Mouse (Mus musculus) hindbrain, embryonic 10.5 days (tissue): ENCODE data around the gene Adamts3. TPM values are rescaled to one million over a fixed set of nuclear protein-coding genes. Genes with fewer than 3 reads are reported as not detected.

Experiments used
- DNase-seq: peaks from one replicate; pipeline ENCODE4 v3.0.0-alpha.2; 2017; ENCODE audit warnings: low spot score
- H3K27ac ChIP-seq: fragments of 300-500 bp; sonication (generic); 2 replicates; pipeline ENCODE4 v1.5.1; 2016; ENCODE audit warnings: mild to moderate bottlenecking, moderate library complexity
- H3K27me3 ChIP-seq: fragments of 300-500 bp; sonication (generic); 2 replicates; pipeline ENCODE4 v1.6.1; 2016; ENCODE audit warnings: mild to moderate bottlenecking; ENCODE audit not compliant: poor library complexity, insufficient read depth, severe bottlenecking
- H3K36me3 ChIP-seq: fragments of 300-500 bp; sonication (generic); 2 replicates; pipeline ENCODE4 v1.6.1; 2016; ENCODE audit warnings: mild to moderate bottlenecking, moderate library complexity
- H3K4me1 ChIP-seq: fragments of 300-500 bp; sonication (generic); replicated peaks from 2 replicates; pipeline ENCODE4 v1.6.1; 2016; ENCODE audit warnings: mild to moderate bottlenecking
- H3K4me3 ChIP-seq: fragments of 300-500 bp; sonication (generic); 2 replicates; pipeline ENCODE4 v1.5.1; 2016; ENCODE audit warnings: mild to moderate bottlenecking, moderate library complexity
- H3K9me3 ChIP-seq: fragments of 300-500 bp; sonication (generic); 2 replicates; pipeline ENCODE4 v1.6.1; 2016; ENCODE audit warnings: mild to moderate bottlenecking, moderate library complexity
- WGBS: fragments of 180-500 bp; shearing (Covaris S2); methylation state at CpG from one replicate; pipeline ENCODE4 v1.1.7; 2016; 5-methylcytosine and 5-hydroxymethylcytosine counted together
- polyA plus RNA-seq: library from polyadenylated mRNA; unstranded; fragments of >200 nt; fragmentation: Nextera tagmentation; extraction: Ambion mirVana; gene quantifications from 2 replicates; pipeline ENCODE4 v1.2.1, GENCODE M21; 2016

Gene Adamts3
- polyA plus RNA-seq, 1 experiment from 2014 or later, result 4.3 TPM

GRCm38 (mm10) chr5:89881425-89881824 lies 1.7 kb downstream of the Adamts3 start:
- peaks cover 3% of the 10 kb centered on the region; the same call in 1 of the 2 replicates for H3K36me3 ChIP-seq
- DNase-seq, result no peak
- H3K9me3 ChIP-seq, result peaks cover 6% of the 10 kb centered on the region
- peak overlapping the region; percentile 79; the same call in 1 of the 2 replicates for H3K4me3 ChIP-seq
- no peak overlapping the region for H3K27ac ChIP-seq
- WGBS, result 34% methylated on average over 4 of the region's 4 CpGs
- peaks cover 19% of the 10 kb centered on the region for H3K4me1 ChIP-seq
- peaks cover 17% of the 10 kb centered on the region; the same call in 1 of the 2 replicates for H3K27me3 ChIP-seq

- H3K9me3 ChIP-seq, result peaks cover 6% of the 10 kb centered on the region
- no peak overlapping the region for H3K27ac ChIP-seq
- no peak for DNase-seq
- peaks cover 18% of the 10 kb centered on the region for H3K4me1 ChIP-seq
- H3K27me3 ChIP-seq, result peaks cover 8% of the 10 kb centered on the region; the same call in 1 of the 2 replicates
- no peak overlapping the region for H3K4me3 ChIP-seq
- peaks cover 3% of the 10 kb centered on the region; the same call in 1 of the 2 replicates for H3K36me3 ChIP-seq
- WGBS, result 91% methylated on average over 11 of the region's 11 CpGs
These were observed 4.2 kb downstream of the Adamts3 start for GRCm38 (mm10) chr5:89878866-89879392.

DNA sequence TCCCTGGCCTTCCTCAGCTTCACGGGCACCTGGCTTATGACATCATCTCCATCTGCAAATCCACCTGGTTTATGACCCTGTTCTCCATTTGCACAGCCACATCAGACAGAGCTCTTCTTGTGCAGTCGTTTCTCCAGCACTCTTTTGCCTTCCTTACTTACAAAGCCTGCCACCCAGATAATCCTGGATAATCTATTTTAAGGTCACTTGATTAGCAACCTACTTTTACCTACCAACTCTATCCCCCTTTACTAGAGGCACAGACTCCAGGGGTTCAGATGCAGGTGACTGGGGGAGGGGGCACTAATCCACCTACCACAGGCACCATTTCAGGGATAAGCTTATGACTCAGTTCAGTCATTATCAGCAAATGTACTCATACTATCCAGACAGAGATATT lies 10.5 kb downstream of the Adamts3 start:
- no peaks in the 10 kb centered on the region for H3K36me3 ChIP-seq
- H3K27me3 ChIP-seq, result no peaks in the 10 kb centered on the region
- no peaks in the 10 kb centered on the region for H3K9me3 ChIP-seq
- DNase-seq, result no peak
- no peak overlapping the region for H3K27ac ChIP-seq
- WGBS, result 61% methylated on average over 2 of the region's 2 CpGs
- no peak overlapping the region for H3K4me3 ChIP-seq
- no peaks in the 10 kb centered on the region for H3K4me1 ChIP-seq

DNA sequence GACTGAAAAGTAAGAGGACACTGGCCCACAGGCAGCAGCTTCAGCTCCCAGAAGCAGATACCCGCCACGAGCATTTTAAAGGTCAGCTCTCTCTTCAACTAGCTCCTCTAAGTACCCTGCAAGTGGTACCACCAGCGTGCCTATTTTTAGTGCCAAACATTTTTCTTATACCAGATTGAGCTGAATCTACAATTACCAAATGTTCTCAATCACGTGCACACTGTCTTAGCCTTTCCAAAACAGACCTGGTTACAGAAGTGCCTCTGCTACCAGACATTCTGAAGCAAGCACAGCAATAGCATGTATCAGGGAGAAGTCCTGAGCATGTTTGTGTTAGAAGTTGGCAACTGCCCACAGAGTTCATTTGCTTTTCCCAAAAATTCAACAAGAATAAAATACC lies 23.5 kb downstream of the Adamts3 start:
- DNase-seq, result no peak
- no peak overlapping the region for H3K4me3 ChIP-seq
- no peaks in the 10 kb centered on the region for H3K27me3 ChIP-seq
- no peaks in the 10 kb centered on the region for H3K4me1 ChIP-seq
- H3K36me3 ChIP-seq, result no peaks in the 10 kb centered on the region
- H3K9me3 ChIP-seq, result no peaks in the 10 kb centered on the region
- no peak overlapping the region for H3K27ac ChIP-seq
- 85% methylated on average over 4 of the region's 4 CpGs for WGBS

DNA sequence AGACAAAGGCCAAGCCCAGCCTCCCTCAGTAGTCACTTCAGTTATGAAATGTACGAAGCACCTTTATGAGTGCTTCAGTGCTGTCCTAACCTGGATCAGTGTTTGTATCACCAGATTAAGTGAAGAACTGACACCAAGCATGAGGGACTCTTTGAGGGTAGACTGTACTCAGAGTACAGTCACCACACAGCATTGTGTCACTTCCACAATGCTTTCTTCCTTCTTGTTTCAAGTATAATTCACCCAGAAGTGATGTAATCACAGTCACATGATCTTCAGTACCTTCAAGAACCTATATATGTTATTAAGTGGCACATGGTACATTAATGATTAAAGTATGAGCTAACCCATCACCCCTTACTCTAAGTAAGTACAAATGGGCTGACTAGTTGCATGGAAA lies 24.3 kb downstream of the Adamts3 start:
- H3K4me1 ChIP-seq, result no peaks in the 10 kb centered on the region
- 98% methylated on average over 1 of the region's 1 CpGs for WGBS
- H3K27me3 ChIP-seq, result no peaks in the 10 kb centered on the region
- no peaks in the 10 kb centered on the region for H3K36me3 ChIP-seq
- DNase-seq, result no peak
- no peak overlapping the region for H3K4me3 ChIP-seq
- H3K27ac ChIP-seq, result no peak overlapping the region
- H3K9me3 ChIP-seq, result no peaks in the 10 kb centered on the region

DNA sequence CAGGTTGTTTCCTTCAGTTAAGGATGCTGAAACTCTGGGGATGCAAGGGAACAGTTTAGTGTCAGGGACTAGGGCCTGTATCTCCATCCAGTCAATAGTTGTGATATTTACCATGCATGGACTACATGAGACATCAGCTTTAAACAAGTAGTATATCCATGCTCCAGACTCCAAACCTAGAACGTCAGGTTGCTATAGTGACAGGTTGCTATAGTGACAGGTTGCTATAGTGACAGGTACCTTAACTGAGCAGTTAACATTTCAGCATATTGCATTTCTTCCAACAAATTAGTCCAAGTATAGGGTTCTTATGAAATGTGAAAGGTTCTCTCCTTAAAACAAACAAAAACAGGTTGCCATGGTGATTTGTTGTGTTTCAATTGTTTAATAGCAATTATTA lies 36.6 kb downstream of the Adamts3 start:
- Histone ChIP-seq H3K27me3 (no peaks in the 10 kb centered on the region), H3K4me3 (no peak overlapping the region), H3K4me1 (no peaks in the 10 kb centered on the region), H3K9me3 (no peaks in the 10 kb centered on the region), H3K27ac (no peak overlapping the region), H3K36me3 (no peaks in the 10 kb centered on the region)
- WGBS, result 61% methylated on average over 1 of the region's 1 CpGs
- DNase-seq, result no peak

DNA sequence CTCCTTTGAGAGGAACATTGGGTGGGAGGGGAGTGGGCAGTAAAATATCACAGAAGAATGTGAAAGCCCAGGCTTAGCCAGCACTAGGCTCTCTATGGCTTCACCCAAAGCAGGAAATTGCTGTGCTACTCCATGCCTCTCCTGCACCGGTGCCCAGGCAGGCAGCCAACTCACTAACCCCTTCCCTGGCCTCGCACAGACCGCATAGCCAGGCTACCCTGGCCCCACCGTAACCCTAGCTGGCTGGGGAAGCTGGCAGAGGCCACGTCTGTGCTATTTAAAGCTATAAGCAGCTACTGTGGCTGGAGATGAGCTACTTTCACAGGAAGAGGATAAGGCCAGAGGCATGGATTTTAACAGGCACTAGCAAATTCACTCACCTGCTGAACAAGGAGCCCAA lies 38.8 kb downstream of the Adamts3 start:
- Histone ChIP-seq H3K4me1 (no peaks in the 10 kb centered on the region), H3K36me3 (no peaks in the 10 kb centered on the region), H3K27ac (no peak overlapping the region), H3K27me3 (no peaks in the 10 kb centered on the region), H3K4me3 (no peak overlapping the region), H3K9me3 (no peaks in the 10 kb centered on the region)
- no peak for DNase-seq
- 67% methylated on average over 5 of the region's 5 CpGs for WGBS

DNA sequence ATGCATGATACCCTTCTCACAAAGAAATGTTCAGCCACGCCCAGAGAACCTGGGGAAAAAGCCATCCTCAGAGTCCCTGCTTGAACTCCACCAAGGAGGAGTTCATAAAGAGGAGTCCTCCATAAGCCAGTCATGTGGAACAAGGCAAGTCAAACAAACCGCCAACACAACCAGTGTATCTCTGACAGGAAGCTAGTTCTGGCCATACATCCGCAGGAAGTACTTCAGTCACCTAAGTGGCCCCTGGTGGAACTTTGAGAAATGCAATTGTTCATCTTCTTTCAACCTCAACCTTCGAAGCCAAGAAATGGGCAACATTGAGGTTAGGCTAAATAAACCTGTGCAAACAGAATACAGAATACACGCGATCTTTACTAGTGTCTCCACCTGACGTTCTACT lies 39.7 kb downstream of the Adamts3 start:
- Histone ChIP-seq H3K36me3 (no peaks in the 10 kb centered on the region), H3K4me3 (no peak overlapping the region), H3K27ac (no peak overlapping the region), H3K9me3 (no peaks in the 10 kb centered on the region), H3K4me1 (no peaks in the 10 kb centered on the region), H3K27me3 (no peaks in the 10 kb centered on the region)
- 91% methylated on average over 7 of the region's 7 CpGs for WGBS
- no peak for DNase-seq

DNA sequence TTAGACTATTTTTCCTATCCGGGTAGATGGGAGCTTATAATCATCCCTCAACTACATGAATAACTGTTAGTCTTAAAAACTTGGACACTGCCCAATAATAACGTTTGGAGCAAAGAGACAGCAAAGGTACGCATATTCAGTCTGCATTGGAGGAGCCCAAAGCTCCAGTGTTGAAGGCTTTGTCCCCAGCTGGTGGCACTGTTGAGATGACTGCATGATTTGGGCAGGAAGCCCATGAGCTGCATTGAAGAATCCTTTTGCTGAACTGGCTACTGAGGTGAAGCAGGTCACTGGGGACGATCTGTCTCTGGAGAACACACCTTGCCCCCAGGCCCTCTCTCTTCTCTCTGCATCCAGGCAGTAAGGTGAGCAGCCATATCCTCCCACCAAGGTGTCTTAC lies 43.5 kb downstream of the Adamts3 start:
- 83% methylated on average over 4 of the region's 4 CpGs for WGBS

DNA sequence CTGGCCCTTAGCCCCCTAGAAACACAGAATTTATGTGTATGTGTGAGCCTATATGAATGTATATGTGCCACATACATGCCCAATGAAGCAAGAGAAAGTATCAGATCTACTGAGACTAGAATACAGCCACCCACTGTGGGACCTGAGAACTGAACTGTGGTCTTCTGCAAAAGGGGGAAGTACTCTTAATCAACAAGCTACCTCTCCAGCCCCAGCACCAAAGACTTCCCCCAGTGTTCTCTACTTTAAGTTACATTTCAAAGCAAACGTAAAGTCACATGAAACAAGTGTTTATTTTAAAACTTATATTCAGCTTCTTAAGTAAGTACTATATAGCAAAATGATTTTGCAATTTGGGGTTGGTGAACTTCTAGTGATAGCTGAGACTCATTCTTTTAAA lies 62.0 kb downstream of the Adamts3 start:
- no peak overlapping the region for H3K27ac ChIP-seq
- no peak overlapping the region for H3K4me3 ChIP-seq
- 92% methylated on average over 1 of the region's 1 CpGs for WGBS
- H3K27me3 ChIP-seq, result no peaks in the 10 kb centered on the region
- H3K9me3 ChIP-seq, result no peaks in the 10 kb centered on the region
- DNase-seq, result no peak
- no peaks in the 10 kb centered on the region for H3K36me3 ChIP-seq
- H3K4me1 ChIP-seq, result 0 out of 2 replicates have a peak, but pooled peaks cover 4% of the 10 kb centered on the region

More for the DNA sequence above, 43.5 kb downstream of the Adamts3 start:
- Histone ChIP-seq H3K9me3 (no peaks in the 10 kb centered on the region), H3K4me3 (no peak overlapping the region), H3K4me1 (no peaks in the 10 kb centered on the region), H3K27ac (no peak overlapping the region), H3K36me3 (no peaks in the 10 kb centered on the region), H3K27me3 (no peaks in the 10 kb centered on the region)
- DNase-seq, result no peak

- WGBS, result 26% methylated on average over 3 of the region's 3 CpGs
- Histone ChIP-seq H3K27ac (no peak overlapping the region), H3K4me1 (peaks cover 7% of the 10 kb centered on the region; the same call in 1 of the 2 replicates), H3K36me3 (no peaks in the 10 kb centered on the region), H3K4me3 (no peak overlapping the region), H3K9me3 (no peaks in the 10 kb centered on the region), H3K27me3 (no peaks in the 10 kb centered on the region)
- no peak for DNase-seq
These were observed 63.6 kb downstream of the Adamts3 start for GRCm38 (mm10) chr5:89819531-89819930.

DNA sequence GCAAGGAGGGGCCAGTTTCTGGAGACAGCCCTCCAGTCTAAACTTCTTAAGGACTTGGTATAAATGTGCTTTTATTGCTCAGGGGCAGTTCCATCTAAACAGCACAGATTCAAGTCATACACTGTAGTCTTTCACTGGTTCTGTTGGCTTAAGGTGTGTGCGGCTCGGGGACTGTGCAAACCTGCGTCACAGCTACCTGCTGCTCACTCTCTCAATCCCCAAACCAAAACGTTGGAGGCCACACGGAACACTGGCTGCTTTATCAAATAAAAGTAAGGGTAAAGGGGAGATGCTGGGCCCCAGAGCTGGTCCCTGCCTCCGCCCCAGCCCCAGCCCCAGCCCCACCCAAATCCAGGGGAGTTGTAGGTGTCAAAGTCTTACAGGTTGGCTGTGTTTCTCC lies 66.5 kb downstream of the Adamts3 start:
- Histone ChIP-seq H3K4me1 (peaks cover 7% of the 10 kb centered on the region; the same call in 1 of the 2 replicates), H3K27ac (no peak overlapping the region), H3K4me3 (no peak overlapping the region), H3K27me3 (no peaks in the 10 kb centered on the region), H3K9me3 (no peaks in the 10 kb centered on the region), H3K36me3 (no peaks in the 10 kb centered on the region)
- DNase-seq, result no peak
- WGBS, result 83% methylated on average over 6 of the region's 6 CpGs

- Histone ChIP-seq H3K4me1 (peaks cover 7% of the 10 kb centered on the region; the same call in 1 of the 2 replicates), H3K4me3 (no peak overlapping the region), H3K9me3 (no peaks in the 10 kb centered on the region), H3K36me3 (no peaks in the 10 kb centered on the region), H3K27me3 (no peaks in the 10 kb centered on the region), H3K27ac (no peak overlapping the region)
- 91% methylated on average over 3 of the region's 3 CpGs for WGBS
- DNase-seq, result no peak
These were observed 68.6 kb downstream of the Adamts3 start for GRCm38 (mm10) chr5:89814552-89814951.
